Mouse (Mus musculus): ENCODE measurements around the gene Stk10.

- TF ChIP-seq CTCF (IDR thresholded peaks at IDR 0.05; ENCODE audit: extremely low read depth, insufficient read depth, insufficient read length, insufficient replicate concordance) (no peak), POLR2A (IDR thresholded peaks at IDR 0.05; ENCODE audit: low read depth, low read length) (no peak)
Measured at GRCm38 (mm10) chr11:32604663-32605062, 71.6 kb downstream of the Stk10 start.
